Mouse (Mus musculus) monocyte, adult 5-6 weeks (primary cell): ENCODE data around the gene Klf2. TPM values are rescaled to one million over a fixed set of nuclear protein-coding genes. Genes with fewer than 3 reads are reported as not detected.

Experiments
- ATAC-seq: fragments of 153-309, 156-312 bp; replicated peaks from 2 replicates; pipeline ENCODE4 v1.8.0; 2017; ENCODE audit warnings: mild to moderate bottlenecking; ENCODE audit not compliant: low TSS enrichment, insufficient number of reproducible peaks, severe bottlenecking, poor library complexity, low FRiP score
- total RNA-seq: library from RNA; stranded (forward); fragments of 200-1000, 200-491, 200-594 nt; gene quantifications from 3 replicates; pipeline ENCODE4 v1.2.3, GENCODE M21; 2017

Gene Klf2
- total RNA-seq, 1 experiment from 2014 or later: 183 TPM

GRCm38 (mm10) chr8:72356593-72356992, 37.8 kb downstream of the Klf2 start:
- no peak for ATAC-seq

- peak; percentile 75 for ATAC-seq
These were observed 41.3 kb downstream of the Klf2 start for GRCm38 (mm10) chr8:72360162-72360561.

- no peak for ATAC-seq
These were observed 43.9 kb downstream of the Klf2 start for GRCm38 (mm10) chr8:72362754-72363153.

GRCm38 (mm10) chr8:72363457-72363856, 44.6 kb downstream of the Klf2 start:
- ATAC-seq: no peak

GRCm38 (mm10) chr8:72365016-72365415, 46.2 kb downstream of the Klf2 start:
- ATAC-seq: no peak

- ATAC-seq: peak; percentile 72
These were observed 47.0 kb downstream of the Klf2 start for GRCm38 (mm10) chr8:72365826-72366225.

- ATAC-seq: no peak
These were observed 47.6 kb downstream of the Klf2 start for GRCm38 (mm10) chr8:72366435-72366834.

Other genes starting within 250 kb of the Klf2 start
- gene Olfr373, start 235.9 kb upstream of the Klf2 start, total RNA-seq: not detected in 3 replicates
- gene Olfr374, start 212.0 kb upstream of the Klf2 start, total RNA-seq: 0.21 to 0.49 TPM in 2 of 3 replicates, not detected in the other
- 902 to 973 TPM (median 947 TPM) in 3 replicates for gene Tpm4, start 184.1 kb upstream of the Klf2 start, total RNA-seq
- 640 to 819 TPM (median 739 TPM) in 3 replicates for gene Rab8a, start 157.8 kb upstream of the Klf2 start, total RNA-seq
- gene Hsh2d, start 129.4 kb upstream of the Klf2 start, total RNA-seq: 1.2 to 5.8 TPM (median 4.8 TPM) in 3 replicates
- 0.86 to 6.9 TPM (median 1.1 TPM) in 3 replicates for gene Cib3, start 106.2 kb upstream of the Klf2 start, total RNA-seq
- gene Gm11034, start 105.4 kb upstream of the Klf2 start, total RNA-seq: not detected in 3 replicates
- 105 to 143 TPM (median 135 TPM) in 3 replicates for gene Fam32a, start 99.3 kb upstream of the Klf2 start, total RNA-seq
- gene Ap1m1, start 79.0 kb upstream of the Klf2 start, total RNA-seq: 59.3 to 86.9 TPM (median 76.3 TPM) in 3 replicates
- 1.5 to 3.3 TPM (median 3.1 TPM) in 3 replicates for gene Gm10282, start 13.8 kb upstream of the Klf2 start, total RNA-seq
- 48.6 to 98.2 TPM (median 55.6 TPM) in 3 replicates for gene Eps15l1, start 102.4 kb downstream of the Klf2 start, total RNA-seq
- gene Calr3, start 124.8 kb downstream of the Klf2 start, total RNA-seq: 0.64 TPM in 1 of 3 replicates, not detected in the others
- 1.2 to 3.6 TPM (median 3.4 TPM) in 3 replicates for gene 1700030K09Rik, start 124.8 kb downstream of the Klf2 start, total RNA-seq
- gene Cherp, start 156.2 kb downstream of the Klf2 start, total RNA-seq: 16.7 to 20.2 TPM (median 18.6 TPM) in 3 replicates
- gene Slc35e1, start 173.6 kb downstream of the Klf2 start, total RNA-seq: 35.6 to 42.2 TPM (median 39.3 TPM) in 3 replicates
- gene Med26, start 229.2 kb downstream of the Klf2 start, total RNA-seq: 4.2 to 8.0 TPM (median 4.8 TPM) in 3 replicates